Mouse (Mus musculus): Measurements from ENCODE around the gene Rpl27. TPM values are rescaled to one million over a fixed set of nuclear protein-coding genes. Genes with fewer than 3 reads are reported as not detected.

Gene Rpl27
- total RNA-seq (2012; rRNA removed), result 1,298 and 1,307 TPM in 2 replicates

DNA sequence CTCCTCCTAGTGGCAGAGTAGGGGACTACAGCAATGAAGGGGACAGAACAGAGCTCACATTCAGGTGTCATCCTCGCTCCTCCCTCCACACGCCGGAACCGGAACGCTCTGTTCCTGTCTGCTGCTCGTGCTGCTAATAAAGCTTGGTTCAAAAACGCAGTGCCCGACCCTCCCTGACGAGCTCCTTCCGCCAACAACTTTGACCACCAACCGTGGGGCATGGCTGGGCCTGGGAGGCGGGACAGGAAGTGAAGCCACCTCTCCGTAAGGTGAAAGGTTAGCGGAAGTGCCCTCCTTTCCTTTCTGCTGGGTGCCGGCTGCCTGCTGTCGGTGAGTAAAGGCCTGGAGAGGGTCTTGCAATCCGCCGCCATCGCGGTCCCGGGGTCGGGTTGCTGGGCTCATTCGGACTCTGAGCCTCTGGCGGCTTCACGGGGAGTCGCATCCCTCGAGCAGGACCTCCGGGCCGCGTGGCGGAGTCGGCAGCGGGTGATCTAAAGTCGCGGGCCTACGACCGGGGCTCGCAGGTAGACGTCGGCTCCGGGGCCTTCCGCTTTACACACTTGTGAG lies at the start of gene Rpl27:
Gene Rpl27, plus strand, starts transcription at position 172 of the 567 bp plus-strand sequence.
- H3K9ac ChIP-seq (ENCODE audit: insufficient read depth, low read depth, low read length, poor library complexity, severe bottlenecking), result peak within 1 kb of the TSS; percentile 95
- H3K27ac ChIP-seq (ENCODE audit: insufficient read depth, low read depth, low read length, poor library complexity, severe bottlenecking), result peak within 1 kb of the TSS; percentile 87
- peak within 1 kb of the TSS; percentile 87 to 90 for H3K4me3 ChIP-seq (ENCODE audit: insufficient read depth in 1 of 2, low read depth in 1 of 2, low read length in 2 of 2, poor library complexity in 1 of 2, severe bottlenecking in 1 of 2)
- DNase-seq (ENCODE audit: low read depth, low spot score), result peak; percentile 99
- in situ Hi-C loops (cut with MboI; ENCODE audit: low sequenced_read_pairs in 2 of 2, unreplicated experiment in 2 of 2), result no loop called here
- H3K4me1 ChIP-seq (ENCODE audit: control insufficient read depth in 2 of 2, insufficient read depth in 2 of 2, low read length in 2 of 2, poor library complexity in 1 of 2), result peaks cover 0 to 6% of the 10 kb centered on the region in 2 experiments; a peak in 2 of 4 replicates
- H3K36me3 ChIP-seq (ENCODE audit: control insufficient read depth, insufficient read depth, low read length, poor library complexity, severe bottlenecking), result peaks cover 25% of the 10 kb centered on the region
- H3K9me3 ChIP-seq (ENCODE audit: control insufficient read depth, insufficient read depth, low read depth, low read length), result no peaks in the 10 kb centered on the region
- TF ChIP-seq HCFC1 (IDR thresholded peaks at IDR 0.05; ENCODE audit: borderline replicate concordance, insufficient read depth, low read length) (peak; percentile 94), ZNF384 (IDR thresholded peaks at IDR 0.05; ENCODE audit: low read depth, low read length) (peak; percentile 94), MAFK (IDR thresholded peaks at IDR 0.05; ENCODE audit: insufficient read depth, low read depth, low read length) (peak; percentile 27; the same call in 1 of the 2 replicates), ZC3H11A (IDR thresholded peaks at IDR 0.05; ENCODE audit: borderline replicate concordance, low read depth, low read length) (no peak), CHD2 (IDR thresholded peaks at IDR 0.05; ENCODE audit: low read depth, low read length) (peak; percentile 69)

DNA sequence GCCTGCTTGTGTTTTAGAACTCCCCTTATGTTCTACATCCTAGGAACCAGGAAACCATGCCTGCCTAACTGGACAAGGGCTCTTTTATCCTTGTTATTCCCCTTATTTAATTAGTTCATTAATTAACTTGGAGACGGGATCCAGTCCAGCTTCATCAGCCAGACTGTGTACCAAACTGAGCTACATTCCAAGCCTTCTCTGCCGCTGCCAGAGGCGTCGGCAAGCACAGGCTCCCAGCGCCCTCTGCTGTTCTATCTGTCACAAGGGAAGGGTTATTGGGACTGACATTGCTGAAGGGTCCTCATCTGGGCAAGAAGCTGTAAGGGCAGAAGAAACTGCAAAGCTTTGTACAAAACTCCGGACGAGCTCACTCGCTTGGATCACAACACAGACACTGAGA lies 47.0 kb upstream of the Rpl27 start:
- DNase-seq (ENCODE audit: low read depth, low spot score), result no peak
- no peaks in the 10 kb centered on the region for H3K9me3 ChIP-seq (ENCODE audit: control insufficient read depth, insufficient read depth, low read depth, low read length)
- no peak overlapping the region for H3K27ac ChIP-seq (ENCODE audit: insufficient read depth, low read depth, low read length, poor library complexity, severe bottlenecking)
- in situ Hi-C loops (cut with MboI; ENCODE audit: low sequenced_read_pairs in 2 of 2, unreplicated experiment in 2 of 2), result loop anchor here in 1 of 2 experiments (10.0 kb wide), 1 partner anchor 50 kb away; no protein-coding TSS in a partner anchor
- H3K4me3 ChIP-seq (ENCODE audit: insufficient read depth in 1 of 2, low read depth in 1 of 2, low read length in 2 of 2, poor library complexity in 1 of 2, severe bottlenecking in 1 of 2), result no peak overlapping the region
- H3K4me1 ChIP-seq (ENCODE audit: control insufficient read depth in 2 of 2, insufficient read depth in 2 of 2, low read length in 2 of 2, poor library complexity in 1 of 2), result no peaks in the 10 kb centered on the region
- no peaks in the 10 kb centered on the region for H3K36me3 ChIP-seq (ENCODE audit: control insufficient read depth, insufficient read depth, low read length, poor library complexity, severe bottlenecking)
- no peak overlapping the region for H3K9ac ChIP-seq (ENCODE audit: insufficient read depth, low read depth, low read length, poor library complexity, severe bottlenecking)
- TF ChIP-seq ZC3H11A (IDR thresholded peaks at IDR 0.05; ENCODE audit: borderline replicate concordance, low read depth, low read length) (peak; percentile 81; the same call in 1 of the 2 replicates), CHD2 (IDR thresholded peaks at IDR 0.05; ENCODE audit: low read depth, low read length) (no peak), ZNF384 (IDR thresholded peaks at IDR 0.05; ENCODE audit: low read depth, low read length) (no peak), HCFC1 (IDR thresholded peaks at IDR 0.05; ENCODE audit: borderline replicate concordance, insufficient read depth, low read length) (no peak)

DNA sequence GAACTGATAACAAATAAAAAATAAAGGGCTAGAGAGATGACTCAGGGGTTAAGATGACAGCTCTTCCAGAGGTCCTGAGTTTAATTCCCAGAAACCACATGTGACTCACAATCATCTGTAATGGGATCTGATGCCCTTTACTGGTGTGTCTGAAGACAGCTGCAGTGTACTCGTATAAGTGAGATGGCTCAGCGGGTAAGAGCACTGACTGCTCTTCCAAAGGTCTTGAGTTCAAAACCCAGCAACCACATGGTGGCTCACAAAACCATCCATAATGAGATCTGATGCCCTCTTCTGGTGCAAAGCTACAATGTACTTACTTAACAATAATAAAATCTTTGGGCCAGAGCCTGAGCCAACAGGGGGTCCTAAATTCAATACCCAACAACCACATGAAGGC lies 26.8 kb upstream of the Rpl27 start:
- TF ChIP-seq HCFC1 (IDR thresholded peaks at IDR 0.05; ENCODE audit: borderline replicate concordance, insufficient read depth, low read length) (no peak), ZNF384 (IDR thresholded peaks at IDR 0.05; ENCODE audit: low read depth, low read length) (no peak), ZC3H11A (IDR thresholded peaks at IDR 0.05; ENCODE audit: borderline replicate concordance, low read depth, low read length) (no peak), MAFK (IDR thresholded peaks at IDR 0.05; ENCODE audit: insufficient read depth, low read depth, low read length) (no peak), CHD2 (IDR thresholded peaks at IDR 0.05; ENCODE audit: low read depth, low read length) (no peak)
- Histone ChIP-seq H3K4me1 (ENCODE audit: control insufficient read depth in 2 of 2, insufficient read depth in 2 of 2, low read length in 2 of 2, poor library complexity in 1 of 2) (peaks cover 4 to 14% of the 10 kb centered on the region in 2 experiments; a peak in 2 of 4 replicates), H3K36me3 (ENCODE audit: control insufficient read depth, insufficient read depth, low read length, poor library complexity, severe bottlenecking) (peaks cover 22% of the 10 kb centered on the region), H3K4me3 (ENCODE audit: insufficient read depth in 1 of 2, low read depth in 1 of 2, low read length in 2 of 2, poor library complexity in 1 of 2, severe bottlenecking in 1 of 2) (no peak overlapping the region), H3K27ac (ENCODE audit: insufficient read depth, low read depth, low read length, poor library complexity, severe bottlenecking) (no peak overlapping the region), H3K9ac (ENCODE audit: insufficient read depth, low read depth, low read length, poor library complexity, severe bottlenecking) (no peak overlapping the region), H3K9me3 (ENCODE audit: control insufficient read depth, insufficient read depth, low read depth, low read length) (no peaks in the 10 kb centered on the region)
- no peak for DNase-seq (ENCODE audit: low read depth, low spot score)
- in situ Hi-C loops (cut with MboI; ENCODE audit: low sequenced_read_pairs in 2 of 2, unreplicated experiment in 2 of 2), result no loop called here

DNA sequence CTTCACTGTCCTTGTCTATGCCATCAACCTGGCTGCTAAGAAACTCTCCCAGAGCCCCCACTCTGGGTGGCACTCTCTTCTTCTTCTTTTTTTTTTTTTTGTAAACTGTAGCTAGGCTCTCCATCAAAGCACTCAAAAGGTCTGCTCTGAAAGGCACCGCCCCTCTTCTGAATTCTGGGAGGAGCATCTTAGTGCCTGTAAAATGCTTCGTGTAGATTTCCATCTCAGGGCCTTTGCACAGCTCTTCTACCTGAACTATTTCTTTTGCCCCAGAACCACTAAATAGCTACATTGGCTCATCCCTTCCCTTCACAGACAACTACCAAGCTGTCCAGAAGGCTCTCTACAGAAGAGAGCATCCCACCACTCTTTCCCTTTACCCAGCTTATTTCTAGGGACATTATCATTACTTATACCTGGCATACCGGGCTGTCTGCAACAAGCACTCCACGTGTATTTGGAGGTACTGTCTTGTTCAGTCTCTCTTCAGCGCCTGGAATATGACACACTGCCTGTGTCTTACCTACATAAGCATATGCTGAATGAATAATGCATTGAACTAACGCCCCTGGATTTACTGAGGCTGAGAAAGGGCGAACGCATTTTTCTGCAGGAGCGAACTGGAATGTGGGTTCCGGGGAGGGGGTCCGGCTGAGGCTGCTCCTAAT lies 25.5 kb upstream of the Rpl27 start:
- Histone ChIP-seq H3K4me3 (ENCODE audit: insufficient read depth in 1 of 2, low read depth in 1 of 2, low read length in 2 of 2, poor library complexity in 1 of 2, severe bottlenecking in 1 of 2) (peak overlapping the region; percentile 78 to 98), H3K9ac (ENCODE audit: insufficient read depth, low read depth, low read length, poor library complexity, severe bottlenecking) (peak overlapping the region; percentile 94), H3K36me3 (ENCODE audit: control insufficient read depth, insufficient read depth, low read length, poor library complexity, severe bottlenecking) (peaks cover 11% of the 10 kb centered on the region), H3K4me1 (ENCODE audit: control insufficient read depth in 2 of 2, insufficient read depth in 2 of 2, low read length in 2 of 2, poor library complexity in 1 of 2) (peaks cover 4 to 14% of the 10 kb centered on the region in 2 experiments; a peak in 2 of 4 replicates), H3K9me3 (ENCODE audit: control insufficient read depth, insufficient read depth, low read depth, low read length) (no peaks in the 10 kb centered on the region), H3K27ac (ENCODE audit: insufficient read depth, low read depth, low read length, poor library complexity, severe bottlenecking) (peak overlapping the region; percentile 54; the same call in 1 of the 2 replicates)
- TF ChIP-seq HCFC1 (IDR thresholded peaks at IDR 0.05; ENCODE audit: borderline replicate concordance, insufficient read depth, low read length), result no peak
- TF ChIP-seq ZNF384 (IDR thresholded peaks at IDR 0.05; ENCODE audit: low read depth, low read length), result 0 out of 2 replicates have a peak, but pooled peaks have one; percentile 13
- DNase-seq (ENCODE audit: low read depth, low spot score), result peak; percentile 54
- in situ Hi-C loops (cut with MboI; ENCODE audit: low sequenced_read_pairs in 2 of 2, unreplicated experiment in 2 of 2), result no loop called here
